Mouse (Mus musculus): ENCODE results near the gene Gm10203.

DNA sequence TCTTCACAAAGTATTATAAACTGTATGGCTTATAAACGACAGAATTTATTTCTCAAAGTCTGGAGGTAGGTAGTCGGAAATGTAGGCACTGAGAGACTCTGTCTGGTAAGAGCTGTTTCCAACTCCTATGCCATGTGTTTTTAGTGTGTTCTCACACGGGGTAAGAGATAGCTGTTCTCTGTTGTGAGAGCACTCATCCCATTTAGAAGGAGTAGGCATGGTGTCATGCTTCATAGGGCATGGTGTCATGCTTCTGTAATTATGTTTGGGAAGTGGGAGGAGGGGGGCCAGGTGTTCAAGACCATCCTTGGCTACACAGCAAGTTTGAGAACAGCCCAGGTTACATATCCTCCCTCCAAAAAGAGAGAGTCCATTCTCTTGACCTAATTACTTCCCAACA, 22.4 kb upstream of the Gm10203 start:
- TF ChIP-seq GATA1 (IDR thresholded peaks at IDR 0.05; ENCODE audit: borderline replicate concordance, low read length): no peak
- no peak for TF ChIP-seq FLI1 (IDR thresholded peaks at IDR 0.05; ENCODE audit: low read length)
